Mouse (Mus musculus): ENCODE data around the gene Gm13288.
A peak's percentile ranks its signal among the peaks of the same experiment; 100 is the strongest.
"Not testable (repeated sequence)": the region's sequence is repeated elsewhere in the genome, so short reads cannot be mapped to it uniquely, and the experiment has no call there.

The Gm13288 gene

DNA sequence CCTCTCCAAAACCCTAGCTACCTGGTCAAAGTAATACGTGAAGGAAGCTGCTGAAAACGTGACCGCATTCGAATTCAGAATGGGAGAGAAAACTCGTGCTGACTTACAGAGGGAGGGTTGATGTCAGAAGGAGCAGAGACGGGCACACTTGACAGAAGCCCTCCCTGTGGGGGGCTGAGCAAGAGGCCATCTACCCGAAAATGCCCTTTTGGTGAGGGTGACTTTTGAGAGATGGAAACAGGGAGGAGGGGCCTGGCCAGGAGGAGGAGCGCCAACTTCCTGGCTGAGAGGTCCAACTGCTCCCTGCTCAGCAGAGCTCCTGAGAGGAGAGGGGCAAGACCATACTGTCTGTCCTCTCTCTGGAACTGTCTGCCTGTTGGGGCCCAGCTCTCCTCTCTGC lies at the start of gene Gm13288:
Gene Gm13288, plus strand, starts transcription at position 301 of the 400 bp plus-strand sequence.
- not testable (repeated sequence) for DNase-seq

- DNase-seq: peak; percentile 47
These were observed 48.5 kb upstream of the Gm13288 start for GRCm38 (mm10) chr4:88756581-88757513.

- peak; percentile 98 for DNase-seq
These were observed 47.7 kb upstream of the Gm13288 start for GRCm38 (mm10) chr4:88757628-88758031.

DNA sequence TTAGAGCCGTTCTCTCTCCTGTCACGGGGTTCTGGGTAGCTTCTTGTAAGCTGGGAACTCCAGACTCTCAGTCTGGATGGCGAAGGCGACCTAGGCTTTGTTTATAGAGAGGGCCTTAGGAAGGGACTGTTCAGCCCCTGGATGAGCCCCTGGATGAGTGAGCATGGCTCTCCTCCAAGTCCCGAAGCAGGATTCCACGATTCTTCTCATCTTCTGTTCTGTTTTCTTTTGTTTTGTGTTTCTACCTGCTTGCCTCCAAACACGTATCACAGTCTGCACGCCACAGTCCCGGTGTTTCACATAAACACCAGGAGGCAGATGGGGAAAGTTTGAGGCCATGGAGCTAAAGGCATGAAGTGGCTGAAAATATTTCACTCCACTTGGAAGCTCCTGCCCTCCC lies 46.6 kb upstream of the Gm13288 start:
- peak; percentile 76 for DNase-seq

DNA sequence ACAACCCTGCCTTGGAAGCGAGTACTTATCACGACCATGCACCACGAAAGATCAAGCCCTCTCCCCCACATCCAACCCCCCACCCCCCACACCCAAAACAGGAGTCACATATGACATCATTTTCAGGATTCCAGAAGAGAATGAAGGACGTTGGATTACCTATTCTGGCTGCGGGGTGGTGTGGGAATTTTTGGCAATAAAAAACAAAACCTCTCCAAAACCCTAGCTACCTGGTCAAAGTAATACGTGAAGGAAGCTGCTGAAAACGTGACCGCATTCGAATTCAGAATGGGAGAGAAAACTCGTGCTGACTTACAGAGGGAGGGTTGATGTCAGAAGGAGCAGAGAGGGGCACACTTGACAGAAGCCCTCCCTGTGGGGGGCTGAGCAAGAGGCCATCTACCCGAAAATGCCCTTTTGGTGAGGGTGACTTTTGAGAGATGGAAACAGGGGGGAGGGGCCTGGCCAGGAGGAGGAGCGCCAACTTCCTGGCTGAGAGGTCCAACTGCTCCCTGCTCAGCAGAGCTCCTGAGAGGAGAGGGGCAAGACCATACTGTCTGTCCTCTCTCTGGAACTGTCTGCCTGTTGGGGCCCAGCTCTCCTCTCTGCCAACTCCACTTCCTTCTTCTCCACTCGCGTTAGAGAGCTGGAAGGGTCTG lies 45.6 kb upstream of the Gm13288 start, which contains the start of gene Gm13283:
Gene Gm13283, plus strand, starts transcription at position 510 of the 659 bp plus-strand sequence.
- DNase-seq: peak; percentile 88

DNA sequence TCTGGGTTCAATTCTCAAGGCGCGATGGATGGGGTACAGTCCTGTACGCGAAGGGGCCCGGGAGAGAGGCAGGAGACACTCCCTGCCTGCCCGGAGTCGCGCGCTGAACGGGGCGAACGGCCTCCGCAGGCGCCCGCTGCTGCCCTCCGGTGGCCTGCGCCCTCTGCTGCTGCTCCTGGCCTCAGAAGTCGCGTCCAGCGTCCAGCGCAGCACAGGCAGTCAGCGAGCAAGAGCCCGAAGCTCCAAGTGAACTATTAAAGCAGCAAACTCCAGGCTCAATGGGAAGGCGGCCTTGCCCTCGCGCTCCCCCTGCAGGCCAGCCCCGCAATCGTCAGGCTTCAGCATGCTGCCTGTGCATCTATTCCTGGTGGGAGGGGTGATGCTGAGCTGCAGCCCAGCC lies 44.9 kb upstream of the Gm13288 start:
- DNase-seq: peak; percentile 76

DNA sequence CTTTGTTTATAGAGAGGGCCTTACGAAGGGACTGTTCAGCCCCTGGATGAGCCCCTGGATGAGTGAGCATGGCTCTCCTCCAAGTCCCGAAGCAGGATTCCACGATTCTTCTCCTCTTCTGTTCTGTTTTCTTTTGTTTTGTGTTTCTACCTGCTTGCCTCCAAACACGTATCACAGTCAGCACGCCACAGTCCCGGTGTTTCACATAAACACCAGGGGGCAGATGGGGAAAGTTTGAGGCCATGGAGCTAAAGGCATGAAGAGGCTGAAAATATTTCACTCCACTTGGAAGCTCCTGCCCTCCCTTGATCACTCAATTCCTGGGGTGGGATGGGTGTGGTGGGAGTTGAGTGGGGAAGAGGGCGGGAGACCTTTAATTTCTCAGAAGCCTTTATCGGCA lies 43.6 kb upstream of the Gm13288 start:
- peak; percentile 94 for DNase-seq

DNA sequence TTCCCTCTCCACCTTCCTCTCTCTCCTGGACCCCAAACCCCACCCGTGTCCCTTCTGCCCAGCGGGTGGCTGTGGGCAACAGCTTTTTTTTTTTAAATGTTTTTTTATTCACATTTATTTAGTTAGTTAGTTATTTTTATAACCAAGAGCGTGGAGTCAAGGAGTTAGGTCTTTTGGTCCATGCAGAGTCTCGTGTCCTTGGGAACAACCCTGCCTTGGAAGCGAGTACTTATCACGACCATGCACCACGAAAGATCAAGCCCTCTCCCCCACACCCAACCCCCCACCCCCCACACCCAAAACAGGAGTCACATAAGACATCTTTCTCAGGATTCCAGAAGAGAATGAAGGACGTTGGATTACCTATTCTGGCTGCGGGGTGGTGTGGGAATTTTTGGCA lies 43.0 kb upstream of the Gm13288 start:
- peak; percentile 62 for DNase-seq

- DNase-seq: peak; percentile 62
These were observed 41.8 kb upstream of the Gm13288 start for GRCm38 (mm10) chr4:88763384-88764018.

DNA sequence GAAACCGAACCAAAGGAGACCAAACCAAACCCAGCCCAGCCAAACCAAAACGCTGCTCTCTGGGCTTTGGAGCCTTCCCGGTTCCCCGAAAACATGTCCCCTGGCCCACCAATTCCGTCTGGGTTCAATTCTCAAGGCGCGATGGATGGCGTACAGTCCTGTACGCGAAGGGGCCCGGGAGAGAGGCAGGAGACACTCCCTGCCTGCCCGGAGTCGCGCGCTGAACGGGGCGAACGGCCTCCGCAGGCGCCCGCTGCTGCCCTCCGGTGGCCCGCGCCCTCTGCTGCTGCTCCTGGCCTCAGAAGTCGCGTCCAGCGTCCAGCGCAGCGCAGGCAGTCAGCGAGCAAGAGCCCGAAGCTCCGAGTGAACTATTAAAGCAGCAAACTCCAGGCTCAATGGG lies 31.8 kb upstream of the Gm13288 start, which contains the start of gene Gm13290:
Gene Gm13290, plus strand, starts transcription at position 301 of the 400 bp plus-strand sequence.
- not testable (repeated sequence) for DNase-seq

GRCm38 (mm10) chr4:88776622-88777021 lies 28.7 kb upstream of the Gm13288 start, which contains the start of gene Gm13289:
Gene Gm13289 (plus strand): TSS chr4:88776922.
- not testable (repeated sequence) for DNase-seq

DNA sequence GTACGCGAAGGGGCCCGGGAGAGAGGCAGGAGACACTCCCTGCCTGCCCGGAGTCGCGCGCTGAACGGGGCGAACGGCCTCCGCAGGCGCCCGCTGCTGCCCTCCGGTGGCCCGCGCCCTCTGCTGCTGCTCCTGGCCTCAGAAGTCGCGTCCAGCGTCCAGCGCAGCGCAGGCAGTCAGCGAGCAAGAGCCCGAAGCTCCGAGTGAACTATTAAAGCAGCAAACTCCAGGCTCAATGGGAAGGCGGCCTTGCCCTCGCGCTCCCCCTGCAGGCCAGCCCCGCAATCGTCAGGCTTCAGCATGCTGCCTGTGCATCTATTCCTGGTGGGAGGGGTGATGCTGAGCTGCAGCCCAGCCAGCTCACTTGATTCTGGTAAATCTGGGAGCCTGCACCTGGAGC lies 25.8 kb upstream of the Gm13288 start, which contains the start of gene Gm13272:
Gene Gm13272, plus strand, starts transcription at position 301 of the 400 bp plus-strand sequence.
- DNase-seq: not testable (repeated sequence)

DNA sequence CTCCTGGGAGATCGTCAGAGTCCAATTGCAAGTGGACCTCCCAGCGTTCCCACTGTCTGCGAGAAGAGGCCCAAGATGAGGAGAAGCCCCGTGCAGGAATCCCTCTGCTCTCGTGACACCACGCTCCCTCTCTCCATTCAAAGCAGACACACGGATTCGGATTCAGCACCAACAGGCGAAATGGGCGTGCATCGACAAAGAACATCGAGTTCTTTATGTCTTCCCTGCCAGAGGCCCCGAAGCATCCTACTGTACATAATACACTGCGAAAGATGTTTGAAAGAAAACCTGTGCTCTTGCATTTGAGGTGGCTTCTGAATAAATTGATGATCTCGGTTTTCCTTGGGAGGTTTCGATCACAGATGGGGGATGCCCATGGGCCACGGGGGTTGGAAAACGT lies 25.0 kb upstream of the Gm13288 start:
- peak; percentile 54 for DNase-seq

DNA sequence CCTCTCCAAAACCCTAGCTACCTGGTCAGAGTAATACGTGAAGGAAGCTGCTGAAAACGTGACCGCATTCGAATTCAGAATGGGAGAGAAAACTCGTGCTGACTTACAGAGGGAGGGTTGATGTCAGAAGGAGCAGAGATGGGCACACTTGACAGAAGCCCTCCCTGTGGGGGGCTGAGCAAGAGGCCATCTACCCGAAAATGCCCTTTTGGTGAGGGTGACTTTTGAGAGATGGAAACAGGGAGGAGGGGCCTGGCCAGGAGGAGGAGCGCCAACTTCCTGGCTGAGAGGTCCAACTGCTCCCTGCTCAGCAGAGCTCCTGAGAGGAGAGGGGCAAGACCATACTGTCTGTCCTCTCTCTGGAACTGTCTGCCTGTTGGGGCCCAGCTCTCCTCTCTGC lies 23.5 kb upstream of the Gm13288 start, which contains the start of gene Ifnz:
Gene Ifnz, plus strand, starts transcription at position 301 of the 400 bp plus-strand sequence.
- not testable (repeated sequence) for DNase-seq

- not testable (repeated sequence) for DNase-seq
These were observed 23.0 kb upstream of the Gm13288 start for GRCm38 (mm10) chr4:88782335-88782734.

GRCm38 (mm10) chr4:88785409-88785808 lies 19.9 kb upstream of the Gm13288 start, which contains the start of gene Gm13276:
Gene Gm13276 (plus strand): TSS chr4:88785709.
- DNase-seq: not testable (repeated sequence)

GRCm38 (mm10) chr4:88788402-88788801 lies 16.9 kb upstream of the Gm13288 start, which contains the start of gene Gm13277:
Gene Gm13277 (plus strand): TSS chr4:88788632.
- DNase-seq: peak; percentile 80

DNA sequence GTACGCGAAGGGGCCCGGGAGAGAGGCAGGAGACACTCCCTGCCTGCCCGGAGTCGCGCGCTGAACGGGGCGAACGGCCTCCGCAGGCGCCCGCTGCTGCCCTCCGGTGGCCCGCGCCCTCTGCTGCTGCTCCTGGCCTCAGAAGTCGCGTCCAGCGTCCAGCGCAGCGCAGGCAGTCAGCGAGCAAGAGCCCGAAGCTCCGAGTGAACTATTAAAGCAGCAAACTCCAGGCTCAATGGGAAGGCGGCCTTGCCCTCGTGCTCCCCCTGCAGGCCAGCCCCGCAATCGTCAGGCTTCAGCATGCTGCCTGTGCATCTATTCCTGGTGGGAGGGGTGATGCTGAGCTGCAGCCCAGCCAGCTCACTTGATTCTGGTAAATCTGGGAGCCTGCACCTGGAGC lies 14.1 kb upstream of the Gm13288 start, which contains the start of gene Gm13278:
Gene Gm13278, plus strand, starts transcription at position 301 of the 400 bp plus-strand sequence.
- not testable (repeated sequence) for DNase-seq

DNA sequence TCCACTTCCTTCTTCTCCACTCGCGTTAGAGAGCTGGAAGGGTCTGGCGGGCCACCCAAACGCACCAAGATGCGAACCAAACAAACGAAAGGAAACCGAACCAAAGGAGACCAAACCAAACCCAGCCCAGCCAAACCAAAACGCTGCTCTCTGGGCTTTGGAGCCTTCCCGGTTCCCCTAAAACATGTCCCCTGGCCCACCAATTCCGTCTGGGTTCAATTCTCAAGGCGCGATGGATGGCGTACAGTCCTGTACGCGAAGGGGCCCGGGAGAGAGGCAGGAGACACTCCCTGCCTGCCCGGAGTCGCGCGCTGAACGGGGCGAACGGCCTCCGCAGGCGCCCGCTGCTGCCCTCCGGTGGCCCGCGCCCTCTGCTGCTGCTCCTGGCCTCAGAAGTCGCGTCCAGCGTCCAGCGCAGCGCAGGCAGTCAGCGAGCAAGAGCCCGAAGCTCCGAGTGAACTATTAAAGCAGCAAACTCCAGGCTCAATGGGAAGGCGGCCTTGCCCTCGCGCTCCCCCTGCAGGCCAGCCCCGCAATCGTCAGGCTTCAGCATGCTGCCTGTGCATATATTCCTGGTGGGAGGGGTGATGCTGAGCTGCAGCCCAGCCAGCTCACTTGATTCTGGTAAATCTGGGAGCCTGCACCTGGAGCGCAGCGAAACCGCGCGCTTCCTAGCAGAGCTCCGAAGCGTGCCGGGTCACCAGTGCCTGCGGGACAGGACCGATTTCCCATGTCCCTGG lies 11.2 kb upstream of the Gm13288 start, which contains the start of gene Gm13275:
Gene Gm13275, plus strand, starts transcription at position 552 of the 740 bp plus-strand sequence.
- DNase-seq: peak; percentile 88

- not testable (repeated sequence) for DNase-seq
These were observed 8.2 kb upstream of the Gm13288 start, which contains the start of gene Gm13279 for GRCm38 (mm10) chr4:88797097-88797496. Gene Gm13279 (plus strand): TSS chr4:88797397.

- not testable (repeated sequence) for DNase-seq
These were observed 6.0 kb upstream of the Gm13288 start, which contains the start of gene Gm13285 for GRCm38 (mm10) chr4:88799365-88799764. Gene Gm13285 (plus strand): TSS chr4:88799665.
